Mouse (Mus musculus) hindbrain, embryonic 10.5 days (tissue): ENCODE measurements around the gene Steap1. TPM values are rescaled to one million over a fixed set of nuclear protein-coding genes. Genes with fewer than 3 reads are reported as not detected.

Source experiments
- DNase-seq: peaks from one replicate; pipeline ENCODE4 v3.0.0-alpha.2; 2017; ENCODE audit warnings: low spot score
- H3K27ac ChIP-seq: fragments of 300-500 bp; sonication (generic); 2 replicates; pipeline ENCODE4 v1.5.1; 2016; ENCODE audit warnings: mild to moderate bottlenecking, moderate library complexity
- H3K27me3 ChIP-seq: fragments of 300-500 bp; sonication (generic); 2 replicates; pipeline ENCODE4 v1.6.1; 2016; ENCODE audit warnings: mild to moderate bottlenecking; ENCODE audit not compliant: poor library complexity, insufficient read depth, severe bottlenecking
- H3K36me3 ChIP-seq: fragments of 300-500 bp; sonication (generic); 2 replicates; pipeline ENCODE4 v1.6.1; 2016; ENCODE audit warnings: mild to moderate bottlenecking, moderate library complexity
- H3K4me1 ChIP-seq: fragments of 300-500 bp; sonication (generic); replicated peaks from 2 replicates; pipeline ENCODE4 v1.6.1; 2016; ENCODE audit warnings: mild to moderate bottlenecking
- H3K4me3 ChIP-seq: fragments of 300-500 bp; sonication (generic); 2 replicates; pipeline ENCODE4 v1.5.1; 2016; ENCODE audit warnings: mild to moderate bottlenecking, moderate library complexity
- H3K9me3 ChIP-seq: fragments of 300-500 bp; sonication (generic); 2 replicates; pipeline ENCODE4 v1.6.1; 2016; ENCODE audit warnings: mild to moderate bottlenecking, moderate library complexity
- WGBS: fragments of 180-500 bp; shearing (Covaris S2); methylation state at CpG from one replicate; pipeline ENCODE4 v1.1.7; 2016; 5-methylcytosine and 5-hydroxymethylcytosine counted together
- polyA plus RNA-seq: library from polyadenylated mRNA; unstranded; fragments of >200 nt; fragmentation: Nextera tagmentation; extraction: Ambion mirVana; gene quantifications from 2 replicates; pipeline ENCODE4 v1.2.1, GENCODE M21; 2016

Gene Steap1
- 5.1 and 7.3 TPM in 2 replicates for polyA plus RNA-seq

GRCm38 (mm10) chr5:5748866-5749682 is at the start of gene Steap1:
Steap1 (minus strand) TSS chr5:5749326.
- H3K36me3 ChIP-seq, result no peaks in the 10 kb centered on the region
- WGBS, result under 1% methylated on average over 75 of the region's 75 CpGs
- H3K4me3 ChIP-seq, result peak within 1 kb of the TSS; percentile 74
- H3K9me3 ChIP-seq, result no peaks in the 10 kb centered on the region
- peak within 1 kb of the TSS; percentile 84 for H3K27ac ChIP-seq
- DNase-seq, result peak; percentile 92
- H3K27me3 ChIP-seq, result peaks cover 22% of the 10 kb centered on the region
- peaks cover 5% of the 10 kb centered on the region; the same call in 1 of the 2 replicates for H3K4me1 ChIP-seq

GRCm38 (mm10) chr5:5787106-5787505 is 38.0 kb upstream of the Steap1 start:
- Histone ChIP-seq H3K4me3 (no peak overlapping the region), H3K9me3 (no peaks in the 10 kb centered on the region), H3K36me3 (no peaks in the 10 kb centered on the region), H3K27me3 (no peaks in the 10 kb centered on the region), H3K4me1 (no peaks in the 10 kb centered on the region), H3K27ac (no peak overlapping the region)
- WGBS, result 94% methylated on average over 2 of the region's 2 CpGs
- DNase-seq, result no peak

GRCm38 (mm10) chr5:5756392-5757019 is 7.4 kb upstream of the Steap1 start:
- Histone ChIP-seq H3K36me3 (no peaks in the 10 kb centered on the region), H3K4me3 (no peak overlapping the region), H3K27me3 (0 out of 2 replicates have a peak, but pooled peaks cover 4% of the 10 kb centered on the region), H3K9me3 (no peaks in the 10 kb centered on the region), H3K4me1 (no peaks in the 10 kb centered on the region), H3K27ac (no peak overlapping the region)
- 71% methylated on average over 3 of the region's 3 CpGs for WGBS
- no peak for DNase-seq

- Histone ChIP-seq H3K27ac (no peak overlapping the region), H3K4me3 (no peak overlapping the region), H3K9me3 (no peaks in the 10 kb centered on the region), H3K4me1 (no peaks in the 10 kb centered on the region), H3K27me3 (0 out of 2 replicates have a peak, but pooled peaks cover 10% of the 10 kb centered on the region), H3K36me3 (no peaks in the 10 kb centered on the region)
- peak; percentile 65 for DNase-seq
- 2% methylated on average over 9 of the region's 9 CpGs for WGBS
Measured at GRCm38 (mm10) chr5:5755039-5755438, 5.9 kb upstream of the Steap1 start.

GRCm38 (mm10) chr5:5749772-5750222 is 671 bp upstream of the Steap1 start:
- H3K9me3 ChIP-seq, result no peaks in the 10 kb centered on the region
- no peak overlapping the region for H3K27ac ChIP-seq
- 1% methylated on average over 13 of the region's 13 CpGs for whole genome bisulfite sequencing
- peaks cover 22% of the 10 kb centered on the region for H3K27me3 ChIP-seq
- no peaks in the 10 kb centered on the region for H3K36me3 ChIP-seq
- DNase-seq, result peak; percentile 57
- H3K4me3 ChIP-seq, result peak overlapping the region; percentile 74
- H3K4me1 ChIP-seq, result peaks cover 5% of the 10 kb centered on the region; the same call in 1 of the 2 replicates

GRCm38 (mm10) chr5:5734445-5734844 is 14.7 kb downstream of the Steap1 start:
- 94% methylated on average over 9 of the region's 9 CpGs for WGBS
- Histone ChIP-seq H3K27ac (no peak overlapping the region), H3K27me3 (no peaks in the 10 kb centered on the region), H3K4me1 (no peaks in the 10 kb centered on the region), H3K36me3 (no peaks in the 10 kb centered on the region), H3K4me3 (no peak overlapping the region), H3K9me3 (no peaks in the 10 kb centered on the region)
- DNase-seq, result no peak

GRCm38 (mm10) chr5:5732858-5733257 is 16.3 kb downstream of the Steap1 start:
- Histone ChIP-seq H3K4me1 (no peaks in the 10 kb centered on the region), H3K27ac (no peak overlapping the region), H3K36me3 (no peaks in the 10 kb centered on the region), H3K4me3 (no peak overlapping the region), H3K27me3 (no peaks in the 10 kb centered on the region), H3K9me3 (no peaks in the 10 kb centered on the region)
- DNase-seq, result no peak
- 75% methylated on average over 2 of the region's 2 CpGs for WGBS

- H3K27me3 ChIP-seq, result no peaks in the 10 kb centered on the region
- no peak overlapping the region for H3K4me3 ChIP-seq
- no peak overlapping the region for H3K27ac ChIP-seq
- DNase-seq, result no peak
- H3K9me3 ChIP-seq, result no peaks in the 10 kb centered on the region
- no peaks in the 10 kb centered on the region for H3K4me1 ChIP-seq
- 92% methylated on average over 3 of the region's 3 CpGs for WGBS
- no peaks in the 10 kb centered on the region for H3K36me3 ChIP-seq
Measured at GRCm38 (mm10) chr5:5732208-5732607, 16.9 kb downstream of the Steap1 start.

- no peak overlapping the region for H3K4me3 ChIP-seq
- WGBS, result 93% methylated on average over 4 of the region's 4 CpGs
- no peaks in the 10 kb centered on the region for H3K9me3 ChIP-seq
- H3K4me1 ChIP-seq, result no peaks in the 10 kb centered on the region
- H3K27ac ChIP-seq, result no peak overlapping the region
- no peak for DNase-seq
- H3K27me3 ChIP-seq, result no peaks in the 10 kb centered on the region
- H3K36me3 ChIP-seq, result no peaks in the 10 kb centered on the region
Measured at GRCm38 (mm10) chr5:5729904-5730303, 19.2 kb downstream of the Steap1 start.

GRCm38 (mm10) chr5:5722217-5722616 is 26.9 kb downstream of the Steap1 start:
- H3K4me3 ChIP-seq, result no peak overlapping the region
- no peaks in the 10 kb centered on the region for H3K4me1 ChIP-seq
- H3K9me3 ChIP-seq, result no peaks in the 10 kb centered on the region
- H3K36me3 ChIP-seq, result no peaks in the 10 kb centered on the region
- WGBS, result 90% methylated on average over 7 of the region's 7 CpGs
- DNase-seq, result no peak
- no peak overlapping the region for H3K27ac ChIP-seq
- no peaks in the 10 kb centered on the region for H3K27me3 ChIP-seq

GRCm38 (mm10) chr5:5711032-5711431 is 38.1 kb downstream of the Steap1 start:
- no peak overlapping the region for H3K27ac ChIP-seq
- DNase-seq, result no peak
- H3K27me3 ChIP-seq, result no peaks in the 10 kb centered on the region
- H3K36me3 ChIP-seq, result no peaks in the 10 kb centered on the region
- 88% methylated on average over 4 of the region's 4 CpGs for WGBS
- no peaks in the 10 kb centered on the region for H3K4me1 ChIP-seq
- H3K4me3 ChIP-seq, result no peak overlapping the region
- H3K9me3 ChIP-seq, result no peaks in the 10 kb centered on the region

GRCm38 (mm10) chr5:5707341-5708278 is 41.5 kb downstream of the Steap1 start:
- 71% methylated on average over 13 of the region's 13 CpGs for WGBS
- H3K9me3 ChIP-seq, result no peaks in the 10 kb centered on the region
- H3K4me1 ChIP-seq, result no peaks in the 10 kb centered on the region
- H3K27ac ChIP-seq, result no peak overlapping the region
- H3K36me3 ChIP-seq, result no peaks in the 10 kb centered on the region
- no peaks in the 10 kb centered on the region for H3K27me3 ChIP-seq
- no peak for DNase-seq
- no peak overlapping the region for H3K4me3 ChIP-seq
